Mouse (Mus musculus): ENCODE measurements around the gene Adamts4. TPM values are rescaled to one million over a fixed set of nuclear protein-coding genes. Genes with fewer than 3 reads are reported as not detected.
A peak's percentile ranks its signal among the peaks of the same experiment; 100 is the strongest.
"Not testable (repeated sequence)": the region's sequence is repeated elsewhere in the genome, so short reads cannot be mapped to it uniquely, and the experiment has no call there.

Gene Adamts4
- total RNA-seq, 2 experiments from 2014 or later: 31.5 to 34.6 TPM

- peak; percentile 88 to 91 for DNase-seq (ENCODE audit: low spot score in 2 of 2)
Observed at GRCm38 (mm10) chr1:171294298-171295062, 44.3 kb downstream of the Adamts4 start, which contains the start of gene Ufc1. TSS of gene Ufc1 (minus strand) at chr1:171295024.

DNA sequence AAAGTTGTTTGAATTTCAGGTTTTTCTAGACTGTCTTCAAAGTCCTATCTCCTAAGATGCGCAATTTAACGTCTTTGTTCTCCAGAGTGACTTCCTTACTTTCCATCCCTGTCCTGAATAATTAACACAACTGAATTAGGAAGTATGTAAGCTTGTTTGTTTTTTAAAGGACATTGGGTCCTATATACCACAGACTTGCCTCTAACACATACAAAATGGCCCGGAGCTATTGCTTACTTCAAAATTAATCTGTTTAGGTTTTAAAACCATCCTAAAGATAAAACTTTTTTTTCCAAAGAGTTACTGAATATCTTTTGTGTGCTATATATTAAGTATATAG lies 44.8 kb downstream of the Adamts4 start:
- DNase-seq (ENCODE audit: low spot score in 2 of 2): no peak

- DNase-seq (ENCODE audit: low spot score in 2 of 2): no peak
Observed at GRCm38 (mm10) chr1:171298226-171298625, 48.0 kb downstream of the Adamts4 start.

- DNase-seq (ENCODE audit: low spot score in 2 of 2): not testable (repeated sequence)
Observed at GRCm38 (mm10) chr1:171306157-171306556, 55.9 kb downstream of the Adamts4 start.

DNA sequence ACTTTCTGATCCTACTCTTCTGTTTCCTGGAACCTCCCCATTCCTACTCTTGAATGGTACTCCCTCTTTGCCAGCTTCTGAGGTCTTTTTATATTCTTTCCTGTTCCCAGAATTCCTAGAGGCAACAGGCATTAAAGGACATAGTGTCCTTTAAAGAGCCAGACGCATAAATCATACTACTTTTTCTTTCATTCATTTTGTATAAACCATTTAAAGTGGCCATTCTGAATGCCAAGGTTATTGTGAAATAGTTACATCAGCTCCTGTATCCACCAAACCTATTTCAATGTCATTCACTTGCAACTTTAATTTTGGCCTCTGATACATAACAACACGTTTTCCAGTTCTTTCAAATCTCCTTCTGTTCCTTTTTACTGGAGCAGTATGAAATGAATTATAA lies 59.1 kb downstream of the Adamts4 start:
- no peak for DNase-seq (ENCODE audit: low spot score in 2 of 2)

Other genes starting within 250 kb of the Adamts4 start
- gene Fcgr4, start 231.5 kb upstream of the Adamts4 start, total RNA-seq (2021): not detected
- gene Fcgr3, start 185.5 kb upstream of the Adamts4 start, total RNA-seq (2021): 10 to 100 TPM; 10.2 to 11.6 TPM
- gene Cfap126, start 136.5 kb upstream of the Adamts4 start, total RNA-seq (2021): 1 to 10 TPM; 1.8 to 3.9 TPM
- gene Sdhc, start 99.8 kb upstream of the Adamts4 start, total RNA-seq (2021): 100 to 1,000 TPM; 196 to 214 TPM
- not detected for gene Mpz, start 99.7 kb upstream of the Adamts4 start, total RNA-seq (2021)
- 10 to 100 TPM; 43.1 to 44.4 TPM for gene Pcp4l1, start 54.2 kb upstream of the Adamts4 start, total RNA-seq (2021)
- gene Nr1i3, start 36.5 kb upstream of the Adamts4 start, total RNA-seq (2021): under 1 TPM in 1 of 2 experiments, not detected in 1; 0.12 TPM
- gene Tomm40l, start 27.9 kb upstream of the Adamts4 start, total RNA-seq (2021): 10 to 100 TPM; 66.3 to 75.2 TPM
- gene Apoa2, start 25.4 kb upstream of the Adamts4 start, total RNA-seq (2021): 1 to 10 TPM; 1.3 to 3.2 TPM
- gene Fcer1g, start 16.1 kb upstream of the Adamts4 start, total RNA-seq (2021): 10 to 100 TPM; 14.4 to 14.6 TPM
- 100 to 1,000 TPM; 274 to 282 TPM for gene Ndufs2, start 967 bp downstream of the Adamts4 start, total RNA-seq (2021)
- 10 to 100 TPM; 54.8 to 62.8 TPM for gene B4galt3, start 19.9 kb downstream of the Adamts4 start, total RNA-seq (2021)
- 10 to 100 TPM; 24.2 to 25.2 TPM for gene Ppox, start 30.8 kb downstream of the Adamts4 start, total RNA-seq (2021)
- gene Usp21, start 37.6 kb downstream of the Adamts4 start, total RNA-seq (2021): 10 to 100 TPM; 49.2 to 53.6 TPM
- gene Ufc1, start 44.6 kb downstream of the Adamts4 start, total RNA-seq (2021): 100 to 1,000 TPM; 112 TPM
- gene Dedd, start 78.7 kb downstream of the Adamts4 start, total RNA-seq (2021): 10 to 100 TPM; 32.4 to 32.7 TPM
- gene Nit1, start 95.2 kb downstream of the Adamts4 start, total RNA-seq (2021): 10 to 100 TPM; 40.5 to 41.4 TPM
- 100 to 1,000 TPM; 123 to 135 TPM for gene Pfdn2, start 95.2 kb downstream of the Adamts4 start, total RNA-seq (2021)
- 1 to 10 TPM; 6.8 to 7.4 TPM for gene Klhdc9, start 110.4 kb downstream of the Adamts4 start, total RNA-seq (2021)
- gene Nectin4, start 119.7 kb downstream of the Adamts4 start, total RNA-seq (2021): 1 to 10 TPM; 2.1 to 3.1 TPM
- 1 to 10 TPM; 2.1 to 2.4 TPM for gene Arhgap30, start 138.5 kb downstream of the Adamts4 start, total RNA-seq (2021)
- gene Usf1, start 160.9 kb downstream of the Adamts4 start, total RNA-seq (2021): 100 to 1,000 TPM; 129 to 135 TPM
- gene Tstd1, start 168.5 kb downstream of the Adamts4 start, total RNA-seq (2021): 1 to 10 TPM; 2.6 to 2.9 TPM
- 1 to 10 TPM; 6.9 to 7.7 TPM for gene F11r, start 187.1 kb downstream of the Adamts4 start, total RNA-seq (2021)

Measured in layer of hippocampus, postnatal 14 days (tissue).